Mouse (Mus musculus): ENCODE data around the gene Tnfrsf14.

GRCm38 (mm10) chr4:154911644-154912043, 16.7 kb downstream of the Tnfrsf14 start:
- no peak for TF ChIP-seq CTCF (IDR thresholded peaks at IDR 0.05; ENCODE audit: extremely low read depth, insufficient read depth, insufficient read length, insufficient replicate concordance)
- TF ChIP-seq POLR2A (IDR thresholded peaks at IDR 0.05; ENCODE audit: low read depth, low read length), result no peak

All from spleen, adult 2 months (tissue).